Mouse (Mus musculus) hindbrain, embryonic 16.5 days (tissue): ENCODE results near the gene Larp4. TPM values are rescaled to one million over a fixed set of nuclear protein-coding genes. Genes with fewer than 3 reads are reported as not detected.

Experiments
- ATAC-seq: fragments of 200-750 bp; cut with Nextera tagmentation; 2 replicates; pipeline ENCODE4 v1.8.0; 2017; ENCODE audit warnings: moderate TSS enrichment, moderate library complexity
- H3K27ac ChIP-seq: fragments of 300-500 bp; sonication (generic); 2 replicates; pipeline ENCODE4 v1.5.1; 2014; ENCODE audit warnings: low read depth, mild to moderate bottlenecking, control low read depth, low read length, moderate library complexity
- H3K27me3 ChIP-seq: fragments of 300-500 bp; sonication (generic); replicated peaks from 2 replicates; pipeline ENCODE4 v1.6.1; 2014; ENCODE audit warnings: low read length; ENCODE audit not compliant: control insufficient read depth, insufficient read depth
- H3K36me3 ChIP-seq: fragments of 300-500 bp; sonication (generic); 2 replicates; pipeline ENCODE4 v1.6.1; 2014; ENCODE audit warnings: mild to moderate bottlenecking, low read length, moderate library complexity, mixed read lengths; ENCODE audit not compliant: control insufficient read depth, insufficient read depth
- H3K4me1 ChIP-seq: fragments of 300-500 bp; sonication (generic); 2 replicates; pipeline ENCODE4 v1.6.1; 2014; ENCODE audit warnings: low read depth, low read length; ENCODE audit not compliant: control insufficient read depth, insufficient read depth
- H3K4me2 ChIP-seq: fragments of 300-500 bp; sonication (generic); 2 replicates; pipeline ENCODE4 v1.6.1; 2014; ENCODE audit warnings: mild to moderate bottlenecking, low read length, control low read depth, moderate library complexity
- H3K4me3 ChIP-seq: fragments of 300-500 bp; sonication (generic); 2 replicates; pipeline ENCODE4 v1.5.1; 2014; ENCODE audit warnings: mild to moderate bottlenecking, low read length, control low read depth, moderate library complexity
- H3K9ac ChIP-seq: fragments of 300-500 bp; sonication (generic); 2 replicates; pipeline ENCODE4 v1.6.1; 2014; ENCODE audit warnings: low read depth, mild to moderate bottlenecking, control low read depth, low read length, moderate library complexity
- H3K9me3 ChIP-seq: fragments of 300-500 bp; sonication (generic); 2 replicates; pipeline ENCODE4 v1.6.1; 2014; ENCODE audit warnings: mild to moderate bottlenecking, low read length, moderate library complexity; ENCODE audit not compliant: control insufficient read depth
- WGBS: fragments of 180-500 bp; shearing (Covaris S2); extraction: QIAGEN DNeasy Blood & Tissue Kit; methylation state at CpG from one replicate; pipeline ENCODE4 v1.1.7; 2014; 5-methylcytosine and 5-hydroxymethylcytosine counted together
- polyA plus RNA-seq: library from polyadenylated mRNA; unstranded; fragments of >200 nt; fragmentation: Nextera tagmentation; extraction: Ambion mirVana; gene quantifications from 2 replicates; pipeline ENCODE4 v1.2.1, GENCODE M21; 2015

The Larp4 gene
- polyA plus RNA-seq, 1 experiment from 2014 or later: 20.7 TPM

DNA sequence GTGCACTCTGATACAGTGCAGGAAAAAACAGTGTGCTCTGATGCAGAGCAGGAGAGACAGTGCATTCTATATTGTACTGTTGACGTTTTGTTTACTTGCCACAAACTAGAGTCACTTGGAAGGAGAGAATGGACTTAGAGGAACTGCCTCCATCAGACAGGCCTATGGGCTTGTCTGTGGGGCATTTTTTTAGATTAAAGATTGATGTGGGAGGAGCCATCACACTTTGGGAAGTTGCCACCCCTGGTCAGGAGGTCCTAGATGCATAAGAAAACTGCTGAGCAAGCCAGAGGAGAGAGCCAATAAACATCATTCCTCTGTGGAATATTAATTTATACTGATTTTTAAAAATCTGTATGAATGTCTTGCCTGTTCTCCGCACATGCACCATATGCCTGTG lies 58.3 kb downstream of the Larp4 start:
- H3K27me3 ChIP-seq: no peaks in the 10 kb centered on the region; the same call in 1 of the 2 replicates
- no peaks in the 10 kb centered on the region for H3K9me3 ChIP-seq
- H3K36me3 ChIP-seq: no peaks in the 10 kb centered on the region
- no peaks in the 10 kb centered on the region for H3K4me1 ChIP-seq
- no peak overlapping the region for H3K9ac ChIP-seq
- WGBS: 82% methylated on average over 2 of the region's 2 CpGs
- no peak overlapping the region for H3K27ac ChIP-seq
- ATAC-seq: no peak
- H3K4me2 ChIP-seq: no peak overlapping the region
- H3K4me3 ChIP-seq: no peak overlapping the region

DNA sequence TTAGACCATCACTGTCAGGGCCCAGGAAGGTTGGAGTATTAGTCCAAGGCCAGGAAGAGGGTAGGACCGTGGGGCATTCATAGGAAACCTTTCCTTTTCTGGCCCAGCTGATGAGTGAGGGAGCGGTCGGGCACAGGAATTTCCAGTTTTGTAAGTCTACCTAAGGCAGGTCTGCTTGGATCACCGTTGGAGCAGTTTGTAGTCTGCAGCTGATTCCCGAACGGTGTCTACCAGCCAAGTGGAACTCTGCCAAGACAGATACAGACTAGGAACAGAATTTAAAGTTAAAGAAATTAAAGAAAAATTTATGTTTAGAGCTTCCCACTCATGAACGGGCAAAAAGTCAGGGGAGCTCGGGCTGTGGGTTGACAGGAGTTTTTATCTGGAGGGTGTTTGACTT lies 59.6 kb downstream of the Larp4 start:
- H3K27me3 ChIP-seq: no peaks in the 10 kb centered on the region
- H3K27ac ChIP-seq: no peak overlapping the region
- H3K4me3 ChIP-seq: no peak overlapping the region
- WGBS: 83% methylated on average over 8 of the region's 8 CpGs
- no peaks in the 10 kb centered on the region for H3K4me1 ChIP-seq
- no peaks in the 10 kb centered on the region for H3K9me3 ChIP-seq
- H3K4me2 ChIP-seq: no peak overlapping the region
- no peak for ATAC-seq
- H3K9ac ChIP-seq: no peak overlapping the region
- H3K36me3 ChIP-seq: no peaks in the 10 kb centered on the region

GRCm38 (mm10) chr15:100029900-100030299 lies 60.0 kb downstream of the Larp4 start:
- no peak overlapping the region for H3K4me2 ChIP-seq
- 90% methylated on average over 2 of the region's 2 CpGs for WGBS

GRCm38 (mm10) chr15:100032546-100032945 lies 62.7 kb downstream of the Larp4 start:
- Histone ChIP-seq H3K27me3 (no peaks in the 10 kb centered on the region), H3K9ac (no peak overlapping the region), H3K4me1 (no peaks in the 10 kb centered on the region), H3K4me2 (no peak overlapping the region), H3K27ac (no peak overlapping the region), H3K9me3 (no peaks in the 10 kb centered on the region), H3K4me3 (no peak overlapping the region), H3K36me3 (no peaks in the 10 kb centered on the region)
- ATAC-seq: no peak
- 84% methylated on average over 3 of the region's 3 CpGs for WGBS

More at GRCm38 (mm10) chr15:100029900-100030299, 60.0 kb downstream of the Larp4 start:
- no peak for ATAC-seq
- Histone ChIP-seq H3K27me3 (no peaks in the 10 kb centered on the region), H3K36me3 (no peaks in the 10 kb centered on the region), H3K9me3 (no peaks in the 10 kb centered on the region), H3K9ac (no peak overlapping the region), H3K4me3 (no peak overlapping the region), H3K27ac (no peak overlapping the region), H3K4me1 (no peaks in the 10 kb centered on the region)

- H3K9ac ChIP-seq: peak within 1 kb of the TSS; percentile 99
- no peaks in the 10 kb centered on the region for H3K36me3 ChIP-seq
- peak; percentile 92 for ATAC-seq
- WGBS: under 1% methylated on average over 30 of the region's 68 CpGs
- H3K9me3 ChIP-seq: no peaks in the 10 kb centered on the region
- peaks cover 23% of the 10 kb centered on the region for H3K4me1 ChIP-seq
- peak within 1 kb of the TSS; percentile 91 for H3K4me3 ChIP-seq
- peak within 1 kb of the TSS; percentile 56 for H3K4me2 ChIP-seq
- H3K27me3 ChIP-seq: no peaks in the 10 kb centered on the region
- H3K27ac ChIP-seq: peak within 1 kb of the TSS; percentile 99
These were observed 68.7 kb downstream of the Larp4 start, which contains the start of gene Dip2b for GRCm38 (mm10) chr15:100038470-100038971. Dip2b (plus strand) TSS chr15:100038664.

DNA sequence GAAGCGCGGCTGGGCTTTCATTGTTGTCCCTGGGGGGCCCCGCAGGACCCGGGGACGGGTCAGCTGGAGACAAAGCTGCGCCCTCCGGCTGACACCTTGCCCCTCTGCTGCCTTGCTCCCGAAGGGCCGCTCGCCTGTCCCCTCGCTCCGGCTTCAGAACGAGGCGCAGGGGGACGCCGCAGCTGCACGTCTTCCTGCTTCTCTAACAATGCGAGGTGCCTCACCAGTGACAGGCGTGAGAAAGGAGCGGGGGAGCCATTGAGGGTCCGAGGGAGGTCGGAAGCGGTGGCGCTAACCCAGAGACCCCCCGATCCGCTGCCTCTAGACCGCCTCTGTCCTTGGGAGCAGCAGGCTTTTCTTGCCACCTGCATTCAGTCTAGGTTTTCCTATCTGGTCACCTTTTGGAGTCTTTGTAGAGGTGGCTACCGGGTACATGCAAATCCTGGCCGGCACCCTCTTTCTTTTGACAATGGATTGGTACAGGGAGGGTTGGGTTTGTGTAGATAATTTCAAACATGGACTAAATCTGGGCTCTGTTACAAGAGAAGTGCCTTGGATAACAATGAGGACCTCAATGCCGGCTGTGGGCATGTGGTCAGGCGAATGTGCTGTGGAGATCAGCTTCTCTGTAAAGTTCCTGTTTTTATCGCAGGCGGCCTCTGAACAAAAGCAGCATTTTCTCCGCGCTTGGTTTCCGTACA lies 69.3 kb downstream of the Larp4 start:
- under 1% methylated on average over 35 of the region's 36 CpGs for WGBS
- Histone ChIP-seq H3K4me3 (peak overlapping the region; percentile 91), H3K27me3 (no peaks in the 10 kb centered on the region), H3K9ac (peak overlapping the region; percentile 99), H3K9me3 (no peaks in the 10 kb centered on the region), H3K4me2 (peak overlapping the region; percentile 56), H3K36me3 (no peaks in the 10 kb centered on the region), H3K4me1 (peaks cover 23% of the 10 kb centered on the region), H3K27ac (peak overlapping the region; percentile 99)
- ATAC-seq: peak; percentile 71

- no peaks in the 10 kb centered on the region for H3K9me3 ChIP-seq
- peak overlapping the region; percentile 47 for H3K9ac ChIP-seq
- no peaks in the 10 kb centered on the region for H3K27me3 ChIP-seq
- peaks cover 28% of the 10 kb centered on the region for H3K4me1 ChIP-seq
- WGBS: 20% methylated on average over 14 of the region's 14 CpGs
- ATAC-seq: no peak
- peak overlapping the region; percentile 56 for H3K4me2 ChIP-seq
- 0 out of 2 replicates have a peak overlapping the region, but pooled peaks have one; percentile 41 for H3K27ac ChIP-seq
- H3K36me3 ChIP-seq: no peaks in the 10 kb centered on the region
- peak overlapping the region; percentile 91 for H3K4me3 ChIP-seq
These were observed 70.8 kb downstream of the Larp4 start for GRCm38 (mm10) chr15:100040541-100041266.

DNA sequence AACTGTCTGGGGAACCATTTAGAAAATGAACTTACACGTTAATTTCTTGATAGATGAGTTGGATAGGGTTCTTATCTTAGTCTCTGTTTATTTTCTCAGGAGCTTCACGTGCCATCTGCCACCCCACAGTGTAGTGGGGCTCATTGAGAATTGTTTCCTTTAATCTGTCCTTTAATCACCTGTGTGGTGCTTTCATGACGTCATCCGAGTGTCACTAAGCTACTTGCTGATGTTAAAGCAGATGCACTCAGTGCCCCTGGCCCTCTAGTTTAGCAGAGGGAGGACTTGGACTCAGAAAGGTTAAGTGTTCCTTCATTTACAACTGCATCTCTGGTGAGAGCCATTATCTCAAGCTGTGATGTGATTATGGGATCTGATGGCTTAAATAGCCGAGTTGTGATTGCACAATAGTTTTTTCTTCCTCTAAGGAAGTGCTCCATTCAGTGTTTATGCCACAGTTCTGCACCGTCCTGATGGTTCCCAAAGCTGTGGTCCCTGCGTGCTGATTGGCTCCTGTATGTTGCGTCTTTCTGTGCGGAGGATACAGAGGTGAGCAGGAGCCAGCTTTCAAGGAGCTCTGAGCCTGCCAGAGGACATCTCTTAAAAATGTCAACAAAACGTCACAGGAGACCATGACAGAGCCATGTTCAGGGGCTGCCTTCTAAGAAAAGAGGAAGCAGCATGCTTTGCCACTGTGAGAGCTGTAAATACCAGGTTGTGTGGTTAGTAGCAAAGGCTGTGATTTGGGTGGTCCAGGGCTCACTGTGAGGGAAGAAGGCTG lies 71.6 kb downstream of the Larp4 start:
- Histone ChIP-seq H3K4me3 (peak overlapping the region; percentile 91), H3K27me3 (no peaks in the 10 kb centered on the region), H3K36me3 (no peaks in the 10 kb centered on the region), H3K9me3 (no peaks in the 10 kb centered on the region), H3K4me2 (peak overlapping the region; percentile 56), H3K27ac (0 out of 2 replicates have a peak overlapping the region, but pooled peaks have one; percentile 41), H3K9ac (peak overlapping the region; percentile 47), H3K4me1 (peaks cover 31% of the 10 kb centered on the region)
- no peak for ATAC-seq
- WGBS: 26% methylated on average over 10 of the region's 10 CpGs
